Mouse (Mus musculus) CH12.LX (cell line): ENCODE data around the gene Zfp94. TPM values are rescaled to one million over a fixed set of nuclear protein-coding genes. Genes with fewer than 3 reads are reported as not detected.
A peak's percentile ranks its signal among the peaks of the same experiment; 100 is the strongest.

ENCODE experiments used
- DNase-seq: peaks from one replicate; pipeline ENCODE4 v3.0.0-alpha.2; 2013; ENCODE audit errors: extremely low read depth
- H3K27ac ChIP-seq: 2 replicates; pipeline ENCODE4 v1.5.1; 2012; ENCODE audit warnings: low read depth, mild to moderate bottlenecking, control low read depth, moderate library complexity; ENCODE audit not compliant: insufficient read depth
- H3K27me3 ChIP-seq: replicated peaks from 2 replicates; pipeline ENCODE3; 2012; ENCODE audit warnings: inconsistent platforms
- H3K36me3 ChIP-seq, 2 experiments: replicated peaks in 1 of 2; 2 replicates each; pipeline versions ENCODE3 to v1.6.1; 2012; ENCODE audit warnings: inconsistent platforms in 1 of 2, low read length in 1 of 2, mild to moderate bottlenecking in 1 of 2, mixed read lengths in 1 of 2, moderate library complexity in 1 of 2; ENCODE audit not compliant: control insufficient read depth in 1 of 2, insufficient read depth in 1 of 2
- H3K4me1 ChIP-seq, 2 experiments: 2 replicates each; pipeline ENCODE4 v1.6.1; 2012; ENCODE audit warnings: inconsistent platforms in 1 of 2, moderate library complexity in 1 of 2; ENCODE audit not compliant: insufficient read depth in 2 of 2, control insufficient read depth in 1 of 2
- H3K4me2 ChIP-seq: 2 replicates; pipeline ENCODE4 v1.6.1; 2012; ENCODE audit warnings: low read depth, mild to moderate bottlenecking, control low read depth; ENCODE audit not compliant: poor library complexity, insufficient read depth, severe bottlenecking
- H3K4me3 ChIP-seq, 3 experiments: fragments of 150-350 bp in 1 of 3; sonication (generic) in 1 of 3; replicated peaks in 1 of 3; 2 replicates each; pipeline versions ENCODE3 to v1.5.1; 2011 to 2012; ENCODE audit warnings: low read depth in 2 of 3, low read length in 2 of 3, mild to moderate bottlenecking in 2 of 3, moderate library complexity in 2 of 3, control low read depth in 1 of 3, improper control_type of control experiment in 1 of 3, inconsistent platforms in 1 of 3, mixed read lengths in 1 of 3; ENCODE audit not compliant: poor library complexity in 1 of 3
- H3K79me2 ChIP-seq: replicated peaks from 2 replicates; pipeline ENCODE4 v1.6.1; 2012; ENCODE audit warnings: mild to moderate bottlenecking, moderate library complexity; ENCODE audit not compliant: control insufficient read depth, poor library complexity, insufficient read depth, severe bottlenecking; ENCODE audit errors: extremely low read depth
- H3K9ac ChIP-seq: 2 replicates; pipeline ENCODE4 v1.6.1; 2012; ENCODE audit warnings: low read depth, mild to moderate bottlenecking, control low read depth, moderate library complexity; ENCODE audit not compliant: insufficient read depth
- H3K9me3 ChIP-seq: replicated peaks from 2 replicates; pipeline ENCODE3; 2012; ENCODE audit warnings: low read length, inconsistent platforms, mixed read lengths
- CTCF ChIP-seq, 2 experiments: IDR thresholded peaks in 1 of 2; conservative IDR thresholded peaks in 1 of 2; 2 replicates each; pipeline ENCODE4 v1.5.1; 2011 to 2012; ENCODE audit warnings: low read depth in 2 of 2, low read length in 2 of 2, improper control_type of control experiment in 1 of 2, inconsistent platforms in 1 of 2, mild to moderate bottlenecking in 1 of 2, moderate library complexity in 1 of 2
- GABPA ChIP-seq: IDR thresholded peaks from 2 replicates; pipeline ENCODE4 v1.6.1; 2012; ENCODE audit warnings: low read depth, low read length, improper control_type of control experiment, inconsistent platforms; ENCODE audit not compliant: insufficient replicate concordance
- IRF4 ChIP-seq: IDR thresholded peaks from 2 replicates; pipeline ENCODE4 v1.6.1; 2014; ENCODE audit warnings: low read depth, mild to moderate bottlenecking, inconsistent platforms, low read length, improper control_type of control experiment
- JUND ChIP-seq: conservative IDR thresholded peaks from 2 replicates; pipeline ENCODE4 v1.6.1; 2011; ENCODE audit warnings: low read depth, low read length, improper control_type of control experiment
- MAX ChIP-seq: IDR thresholded peaks from 2 replicates; pipeline ENCODE4 v1.6.1; 2011; ENCODE audit warnings: low read length, improper control_type of control experiment
- MAZ ChIP-seq: IDR thresholded peaks from 2 replicates; pipeline ENCODE4 v1.6.1; 2012; ENCODE audit warnings: low read depth, mild to moderate bottlenecking, inconsistent platforms, low read length, improper control_type of control experiment, moderate library complexity
- MEF2A ChIP-seq: IDR thresholded peaks from 2 replicates; pipeline ENCODE4 v1.6.1; 2014; ENCODE audit warnings: low read depth, mild to moderate bottlenecking, inconsistent platforms, low read length, improper control_type of control experiment, borderline replicate concordance
- MYC ChIP-seq: IDR thresholded peaks from 2 replicates; pipeline ENCODE4 v1.6.1; 2011; ENCODE audit warnings: low read depth, mild to moderate bottlenecking, improper control_type of control experiment, low read length
- NELFE ChIP-seq: IDR thresholded peaks from 2 replicates; pipeline ENCODE4 v1.6.1; 2011; ENCODE audit warnings: low read depth, low read length, improper control_type of control experiment
- POLR2A ChIP-seq: IDR thresholded peaks from 2 replicates; pipeline ENCODE4 v1.6.1; 2011; ENCODE audit warnings: low read depth, mild to moderate bottlenecking, improper control_type of control experiment, low read length
- RAD21 ChIP-seq: IDR thresholded peaks from 2 replicates; pipeline ENCODE4 v1.6.1; 2011; ENCODE audit warnings: low read depth, mild to moderate bottlenecking, low read length, improper control_type of control experiment, moderate library complexity
- SMC3 ChIP-seq: IDR thresholded peaks from 2 replicates; pipeline ENCODE4 v1.6.1; 2011; ENCODE audit warnings: low read depth, low read length, improper control_type of control experiment
- UBTF ChIP-seq: IDR thresholded peaks from 2 replicates; pipeline ENCODE4 v1.6.1; 2012; ENCODE audit warnings: low read depth, mild to moderate bottlenecking, inconsistent platforms, low read length, improper control_type of control experiment, moderate library complexity
- ZC3H11A ChIP-seq: IDR thresholded peaks from 2 replicates; pipeline ENCODE4 v1.6.1; 2012; ENCODE audit warnings: low read depth, mild to moderate bottlenecking, inconsistent platforms, low read length, improper control_type of control experiment
- ZMIZ1 ChIP-seq: IDR thresholded peaks from 2 replicates; pipeline ENCODE4 v1.6.1; 2012; ENCODE audit warnings: low read depth, mild to moderate bottlenecking, inconsistent platforms, low read length, improper control_type of control experiment
- ZNF384 ChIP-seq: IDR thresholded peaks from 2 replicates; pipeline ENCODE4 v1.6.1; 2012; ENCODE audit warnings: low read depth, low read length, improper control_type of control experiment, inconsistent platforms
- dilution Hi-C: fragments of 300-500 bp; cut with MboI; formaldehyde crosslinking; loops from 2 replicates; pipeline ENCODE4 v1.14.3; 2020; ENCODE audit warnings: low sequenced_read_pairs; ENCODE audit not compliant: extremely low pct_unique_long_range_greater_than_20kb, extremely low pct_ligation_motif_present
- in situ Hi-C: fragments of 300-500 bp; cut with MboI; formaldehyde crosslinking; loops from 3 replicates; pipeline ENCODE4 v1.14.3; 2019; ENCODE audit warnings: low sequenced_read_pairs, low pct_ligation_motif_present, low pct_unique_long_range_greater_than_20kb, mixed read lengths
- polyA plus RNA-seq: library from polyadenylated mRNA; unstranded; fragments of >175 nt; gene quantifications from 2 replicates; pipeline ENCODE4 v1.2.1, GENCODE M21; 2012; ENCODE audit warnings: low read depth; ENCODE audit not compliant: insufficient read length
- total RNA-seq, 2 experiments: library from RNA; depleted of rRNA; stranded (reverse); fragments of 300-350 nt in 1 of 2; fragments of >200 nt in 1 of 2; gene quantifications; 2 replicates each; pipeline ENCODE4 v1.2.3; 2012 to 2014

The Zfp94 gene
- total and polyA plus RNA-seq, 3 experiments: 3.3 to 6.0 (median 4.5) TPM

- H3K4me3 ChIP-seq: no peak overlapping the region
- peaks cover 20 to 33% of the 10 kb centered on the region in 2 experiments for H3K4me1 ChIP-seq
- H3K9ac ChIP-seq: no peak overlapping the region
- H3K9me3 ChIP-seq: peaks cover 4% of the 10 kb centered on the region
- H3K27ac ChIP-seq: no peak overlapping the region
- H3K36me3 ChIP-seq: no peaks in the 10 kb centered on the region
- TF ChIP-seq POLR2A (no peak), RAD21 (no peak), ZMIZ1 (no peak)
- H3K27me3 ChIP-seq: peaks cover 10% of the 10 kb centered on the region
- in situ Hi-C loops: loop anchor here (5.0 kb wide), 1 partner anchor 37 kb away; no protein-coding TSS in a partner anchor
- DNase-seq: no peak
- dilution Hi-C loops: no loop called here
- no peak overlapping the region for H3K4me2 ChIP-seq
- H3K79me2 ChIP-seq: no peaks in the 10 kb centered on the region
These were observed 49.0 kb upstream of the Zfp94 start for GRCm38 (mm10) chr7:24365258-24366014.

GRCm38 (mm10) chr7:24364827-24365226 lies 48.4 kb upstream of the Zfp94 start:
- peaks cover 4% of the 10 kb centered on the region for H3K9me3 ChIP-seq
- H3K9ac ChIP-seq: no peak overlapping the region
- TF ChIP-seq ZC3H11A (peak; percentile 93), JUND (no peak), RAD21 (peak; percentile 90), MEF2A (no peak), SMC3 (peak; percentile 99), NELFE (0 out of 2 replicates have a peak, but pooled peaks have one; percentile 33), CTCF (conservative IDR thresholded peaks at IDR 0.05 in 1 of 2, IDR thresholded peaks at IDR 0.05 in 1 of 2; ENCODE audit: low read depth in 2 of 2, low read length in 2 of 2) (peak; percentile 87 to 97), MYC (no peak), MAX (peak; percentile 25; the same call in 1 of the 2 replicates), UBTF (0 out of 2 replicates have a peak, but pooled peaks have one; percentile 59), IRF4 (peak; percentile 37; the same call in 1 of the 2 replicates), ZNF384 (no peak), MAZ (0 out of 2 replicates have a peak, but pooled peaks have one; percentile 59), GABPA (no peak)
- H3K27me3 ChIP-seq: peaks cover 10% of the 10 kb centered on the region
- H3K4me1 ChIP-seq: peaks cover 14 to 27% of the 10 kb centered on the region in 2 experiments
- in situ Hi-C loops (loop anchor here (5.0 kb wide), 1 partner anchor 37 kb away; no protein-coding TSS in a partner anchor), dilution Hi-C loops (no loop called here)
- no peak overlapping the region for H3K27ac ChIP-seq
- H3K79me2 ChIP-seq: no peaks in the 10 kb centered on the region
- no peak overlapping the region for H3K4me3 ChIP-seq
- peak overlapping the region; percentile 51; the same call in 1 of the 2 replicates for H3K4me2 ChIP-seq
- no peaks in the 10 kb centered on the region for H3K36me3 ChIP-seq
- DNase-seq: peak; percentile 83
